Mouse (Mus musculus) olfactory bulb, adult 2 months (tissue): ENCODE results near the gene Slc6a20a. TPM values are rescaled to one million over a fixed set of nuclear protein-coding genes. Genes with fewer than 3 reads are reported as not detected.

Experiments used
- H3K27ac ChIP-seq: fragments of 200-500 bp; 2 replicates; pipeline ENCODE4 v1.5.1; 2012; ENCODE audit warnings: low read depth, low read length; ENCODE audit not compliant: insufficient read depth
- H3K4me1 ChIP-seq: fragments of 200-500 bp; 2 replicates; pipeline ENCODE4 v1.6.1; 2012; ENCODE audit warnings: low read length; ENCODE audit not compliant: control insufficient read depth, insufficient read depth
- H3K4me3 ChIP-seq: fragments of 200-500 bp; 2 replicates; pipeline ENCODE4 v1.5.1; 2012; ENCODE audit warnings: mild to moderate bottlenecking, low read depth, low read length, moderate library complexity; ENCODE audit not compliant: insufficient read depth
- CTCF ChIP-seq: fragments of 200-500 bp; IDR thresholded peaks from 2 replicates; pipeline ENCODE4 v1.5.1; 2012; ENCODE audit warnings: low read depth, mild to moderate bottlenecking, low read length, moderate library complexity; ENCODE audit not compliant: insufficient read depth
- POLR2A ChIP-seq: fragments of 200-500 bp; IDR thresholded peaks from 2 replicates; pipeline ENCODE4 v1.6.1; 2012; ENCODE audit warnings: mild to moderate bottlenecking, low read depth, low read length, moderate library complexity; ENCODE audit not compliant: insufficient read depth
- WGBS: fragments of 180-500 bp; shearing (Covaris S2); methylation state at CpG from one replicate; pipeline ENCODE4 v1.1.7; 2018; 5-methylcytosine and 5-hydroxymethylcytosine counted together
- polyA plus RNA-seq: library from polyadenylated mRNA; stranded (reverse); fragments of >200 nt; gene quantifications from 2 replicates; pipeline ENCODE4 v1.2.4, GENCODE M21; 2012; ENCODE audit warnings: low replicate concordance; ENCODE audit not compliant: missing spikeins, insufficient read depth, insufficient read length

Gene Slc6a20a
- polyA plus RNA-seq, 1 experiment = not detected

DNA sequence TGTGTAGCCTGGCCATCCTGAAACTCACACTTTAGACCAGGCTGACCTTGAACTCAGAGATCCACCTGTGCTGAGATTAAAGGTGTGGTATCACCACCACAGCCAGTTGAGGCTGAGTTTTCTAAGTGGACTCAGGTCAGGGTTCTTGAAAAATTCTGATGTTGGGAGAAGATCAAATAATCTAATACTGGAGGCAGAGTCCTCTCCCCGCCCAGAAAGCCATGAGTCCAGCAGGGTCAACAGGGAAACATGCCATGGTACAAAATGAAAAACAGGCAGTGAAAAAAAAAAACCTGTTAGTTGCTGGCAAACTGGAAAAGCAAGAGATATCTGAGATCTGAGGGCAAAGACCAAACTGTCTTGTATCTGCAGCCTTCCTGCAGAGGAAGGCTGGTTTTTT, 38.6 kb downstream of the Slc6a20a start:
- no peaks in the 10 kb centered on the region for H3K4me1 ChIP-seq
- 89% methylated on average over 1 of the region's 1 CpGs for WGBS
- H3K4me3 ChIP-seq = no peak overlapping the region
- no peak overlapping the region for H3K27ac ChIP-seq
- TF ChIP-seq CTCF (no peak), POLR2A (no peak)

DNA sequence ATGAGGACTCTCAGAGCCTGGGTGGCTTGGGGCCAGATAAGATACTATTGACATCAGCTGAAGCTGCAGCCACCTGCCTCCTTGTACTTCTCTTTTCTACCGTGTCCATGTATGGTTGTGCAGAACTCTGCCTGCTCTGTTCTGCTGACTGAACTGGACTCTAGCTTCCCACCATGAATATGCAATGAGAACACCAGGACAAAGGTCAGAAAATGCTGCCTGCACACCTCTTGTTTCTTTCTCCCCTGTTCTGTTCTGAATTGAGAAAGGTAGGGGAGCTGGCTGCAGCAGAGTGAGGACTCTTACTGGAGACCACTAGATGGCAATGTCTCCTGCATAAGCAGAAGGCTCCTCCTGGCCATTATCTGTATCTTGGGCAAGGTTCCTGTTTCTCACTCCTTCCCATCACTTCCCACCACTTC, 40.0 kb downstream of the Slc6a20a start:
- 76% methylated on average over 1 of the region's 1 CpGs for WGBS
- H3K4me3 ChIP-seq = no peak overlapping the region
- H3K27ac ChIP-seq = no peak overlapping the region
- no peak for TF ChIP-seq POLR2A
- no peak for TF ChIP-seq CTCF
- no peaks in the 10 kb centered on the region for H3K4me1 ChIP-seq

DNA sequence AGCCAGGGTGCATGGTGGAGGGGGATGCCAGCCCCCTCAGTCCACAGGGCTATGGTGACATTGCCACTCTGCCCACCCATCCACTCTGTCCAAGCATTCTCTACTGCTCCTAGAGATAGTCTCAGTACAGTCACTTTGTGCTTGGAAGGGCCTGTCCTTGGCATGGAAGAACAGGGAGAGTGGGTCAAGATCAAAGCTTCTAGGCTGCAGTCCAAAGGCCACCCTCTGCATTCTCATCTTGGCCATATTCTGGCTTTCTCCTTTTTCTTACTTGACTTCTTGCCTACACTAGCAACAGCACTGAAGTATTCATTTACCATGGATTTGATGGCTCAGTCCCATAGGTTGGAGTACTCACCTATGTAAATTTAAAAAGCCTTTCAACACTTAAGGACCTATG, 40.5 kb downstream of the Slc6a20a start:
- Histone ChIP-seq H3K4me3 (no peak overlapping the region), H3K4me1 (no peaks in the 10 kb centered on the region), H3K27ac (no peak overlapping the region)
- no peak for TF ChIP-seq POLR2A
- TF ChIP-seq CTCF = no peak

DNA sequence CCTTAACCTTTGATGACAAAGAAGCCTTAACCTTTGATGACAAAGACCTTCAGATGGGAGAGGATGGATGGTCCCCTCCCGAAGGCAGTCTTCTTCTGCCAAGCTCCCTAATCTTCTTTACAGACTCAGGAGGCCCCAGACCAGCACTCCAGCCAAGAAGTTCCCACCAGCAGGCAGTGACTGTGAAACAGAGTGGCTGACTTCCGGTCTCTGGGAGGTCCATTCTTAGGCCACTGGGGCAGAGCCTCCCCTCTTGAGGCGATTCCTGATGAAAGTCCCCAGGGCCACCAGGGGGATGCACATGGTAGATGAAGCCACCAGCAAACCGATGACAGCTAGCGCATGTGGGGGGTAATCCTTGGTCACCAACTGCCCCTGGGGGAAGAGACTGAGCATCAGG, 41.9 kb downstream of the Slc6a20a start:
- H3K4me1 ChIP-seq = no peaks in the 10 kb centered on the region
- TF ChIP-seq CTCF (no peak), POLR2A (no peak)
- H3K4me3 ChIP-seq = no peak overlapping the region
- no peak overlapping the region for H3K27ac ChIP-seq
- WGBS = 71% methylated on average over 5 of the region's 5 CpGs

DNA sequence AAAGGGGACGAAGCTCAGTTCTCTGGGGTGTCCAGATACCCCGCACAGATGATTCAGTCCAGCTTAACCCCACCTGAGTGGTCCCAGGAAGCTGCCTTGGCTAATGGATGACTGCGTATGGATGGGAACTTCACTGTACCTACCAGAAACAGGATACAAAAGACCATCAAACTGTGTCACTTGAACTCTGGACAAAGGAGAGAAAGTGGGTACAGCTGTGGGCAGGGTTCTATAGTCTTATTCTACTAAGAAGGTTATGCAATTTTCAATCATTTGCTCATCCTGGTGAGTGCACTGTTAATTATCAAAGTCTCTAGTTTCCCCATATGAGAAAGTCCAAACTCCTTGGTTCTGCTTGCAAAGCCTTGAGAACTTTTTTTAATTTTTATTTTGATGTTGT, 45.7 kb downstream of the Slc6a20a start:
- Histone ChIP-seq H3K27ac (no peak overlapping the region), H3K4me1 (no peaks in the 10 kb centered on the region), H3K4me3 (no peak overlapping the region)
- WGBS = 85% methylated on average over 3 of the region's 3 CpGs
- TF ChIP-seq POLR2A (no peak), CTCF (no peak)

DNA sequence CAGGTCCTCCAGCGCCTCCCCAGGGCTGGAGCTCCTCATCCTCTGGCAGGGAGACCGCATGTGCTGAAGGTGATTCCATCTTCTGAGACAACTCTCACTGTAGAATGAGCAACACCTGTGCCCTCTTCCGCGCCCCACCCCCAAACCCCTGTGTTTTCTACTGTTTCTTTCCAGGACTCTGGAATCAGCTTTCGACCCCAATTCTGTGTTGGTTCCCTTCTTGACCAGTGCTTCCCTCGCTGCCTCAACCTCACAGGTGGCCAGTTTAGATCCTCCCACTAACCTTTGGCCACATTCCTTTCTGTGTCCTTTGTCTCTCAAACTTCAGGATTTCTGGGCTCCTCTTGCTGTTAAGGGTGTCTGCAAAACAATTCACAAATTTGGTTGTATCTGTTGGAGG, 46.4 kb downstream of the Slc6a20a start, which contains the start of gene Slc6a20b:
Slc6a20b (minus strand) TSS at position 285 of the 400 bp plus-strand sequence.
- no peaks in the 10 kb centered on the region for H3K4me1 ChIP-seq
- no peak for TF ChIP-seq POLR2A
- no peak for TF ChIP-seq CTCF
- 84% methylated on average over 6 of the region's 6 CpGs for WGBS
- H3K27ac ChIP-seq = no peak within 1 kb of the TSS
- no peak within 1 kb of the TSS for H3K4me3 ChIP-seq

DNA sequence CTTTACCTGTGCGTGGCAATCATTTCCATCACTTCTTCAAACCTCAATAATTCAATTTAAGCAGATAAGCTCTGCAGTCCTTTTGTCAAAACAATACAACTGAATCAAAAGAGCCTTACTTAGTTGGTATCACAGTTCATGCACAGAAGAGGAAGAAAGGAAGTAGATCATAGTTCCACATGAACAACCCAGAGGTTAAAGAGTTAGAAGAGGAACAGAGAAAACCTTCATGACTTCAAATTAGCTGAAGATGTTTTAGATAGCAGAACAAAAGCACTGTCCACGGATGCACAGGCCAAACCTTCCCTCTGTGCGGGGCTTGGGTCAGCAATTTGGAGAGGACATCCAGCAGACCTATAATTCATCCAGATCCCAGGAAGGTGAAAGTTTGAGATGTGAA, 47.0 kb downstream of the Slc6a20a start:
- TF ChIP-seq POLR2A (no peak), CTCF (no peak)
- no peak overlapping the region for H3K4me3 ChIP-seq
- H3K27ac ChIP-seq = no peak overlapping the region
- H3K4me1 ChIP-seq = no peaks in the 10 kb centered on the region
- WGBS = 87% methylated on average over 3 of the region's 3 CpGs

DNA sequence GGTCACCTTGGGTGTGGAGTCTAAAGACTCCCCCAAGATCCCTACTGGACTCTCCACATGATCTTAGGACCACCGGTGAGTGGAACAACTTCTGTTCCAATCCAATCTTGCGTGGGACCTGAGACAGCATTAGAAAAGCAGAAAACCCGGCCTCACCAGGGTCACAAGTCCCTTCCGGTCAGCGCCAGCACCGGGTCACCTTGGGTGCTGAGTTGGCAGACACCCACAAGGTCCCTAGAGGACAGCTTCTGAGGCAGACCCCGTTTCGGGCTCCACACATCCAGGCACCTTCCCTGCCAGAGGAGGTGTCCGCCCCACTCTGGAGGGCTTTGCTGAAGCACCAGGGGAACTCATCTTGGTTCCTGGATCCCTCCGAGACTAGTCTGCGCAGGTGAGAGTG, 52.9 kb downstream of the Slc6a20a start:
- TF ChIP-seq CTCF (no peak), POLR2A (no peak)
- Histone ChIP-seq H3K27ac (no peak overlapping the region), H3K4me3 (no peak overlapping the region), H3K4me1 (no peaks in the 10 kb centered on the region)
- WGBS = 94% methylated on average over 11 of the region's 11 CpGs

DNA sequence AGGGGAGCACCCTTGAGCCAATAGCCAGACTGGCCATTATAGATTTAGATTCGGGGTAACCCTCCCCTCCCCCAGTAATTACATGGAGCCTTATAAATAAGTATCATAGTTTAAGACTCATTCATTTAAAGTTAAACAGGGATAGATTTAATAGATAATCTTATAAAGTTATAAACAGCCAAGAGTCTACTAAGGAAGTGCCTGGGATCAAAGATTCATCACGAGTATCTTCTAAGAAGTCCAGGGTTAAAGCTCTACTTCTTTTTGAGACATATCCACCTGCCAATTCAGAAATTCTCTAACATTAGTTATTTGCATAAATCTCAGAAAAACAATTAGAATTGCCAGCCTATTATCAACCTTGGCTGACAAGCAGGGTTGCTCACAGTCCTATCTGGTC, 53.9 kb downstream of the Slc6a20a start:
- no peak overlapping the region for H3K4me3 ChIP-seq
- 96% methylated on average over 2 of the region's 2 CpGs for WGBS
- no peak overlapping the region for H3K27ac ChIP-seq
- TF ChIP-seq CTCF (no peak), POLR2A (no peak)
- no peaks in the 10 kb centered on the region for H3K4me1 ChIP-seq
